Mouse (Mus musculus) cerebellum, postnatal 36 days (tissue): ENCODE data around the gene Itsn2.
"Not testable (repeated sequence)": the region's sequence is repeated elsewhere in the genome, so short reads cannot be mapped to it uniquely, and the experiment has no call there.

Experiments used
- DNase-seq, 2 experiments: peaks; one replicate each; pipeline ENCODE4 v3.0.0; 2021 to 2022; ENCODE audit warnings: mixed read lengths in 2 of 2

Gene Itsn2

GRCm38 (mm10) chr12:4709926-4710325 is 117.5 kb downstream of the Itsn2 start:
- no peak for DNase-seq

GRCm38 (mm10) chr12:4713361-4713760 is 120.9 kb downstream of the Itsn2 start:
- no peak for DNase-seq

- no peak for DNase-seq
Observed at GRCm38 (mm10) chr12:4715606-4716005, 123.2 kb downstream of the Itsn2 start.

GRCm38 (mm10) chr12:4717417-4717816 is 125.0 kb downstream of the Itsn2 start:
- no peak for DNase-seq

- DNase-seq = no peak
Observed at GRCm38 (mm10) chr12:4719066-4719761, 126.8 kb downstream of the Itsn2 start.

GRCm38 (mm10) chr12:4719762-4720754 is 127.6 kb downstream of the Itsn2 start:
- DNase-seq = no peak

- no peak for DNase-seq
Observed at GRCm38 (mm10) chr12:4729165-4729564, 136.7 kb downstream of the Itsn2 start.

- no peak for DNase-seq
Observed at GRCm38 (mm10) chr12:4731629-4732028, 139.2 kb downstream of the Itsn2 start.

GRCm38 (mm10) chr12:4732332-4732731 is 139.9 kb downstream of the Itsn2 start:
- DNase-seq = no peak

- DNase-seq = no peak
Observed at GRCm38 (mm10) chr12:4738031-4738576, 145.7 kb downstream of the Itsn2 start, which contains the start of gene Fam228a. Fam228a (minus strand) TSS chr12:4738430.

GRCm38 (mm10) chr12:4740823-4741222 is 148.4 kb downstream of the Itsn2 start:
- DNase-seq = no peak

- DNase-seq = no peak
Observed at GRCm38 (mm10) chr12:4742183-4742582, 149.7 kb downstream of the Itsn2 start.

- no peak for DNase-seq
Observed at GRCm38 (mm10) chr12:4744486-4744885, 152.0 kb downstream of the Itsn2 start.

GRCm38 (mm10) chr12:4754451-4754850 is 162.0 kb downstream of the Itsn2 start:
- not testable (repeated sequence) for DNase-seq

- DNase-seq = no peak
Observed at GRCm38 (mm10) chr12:4757060-4757459, 164.6 kb downstream of the Itsn2 start.
